20 mouse cellular contexts compared by ENCODE assay signal in the genomic region with DNA sequence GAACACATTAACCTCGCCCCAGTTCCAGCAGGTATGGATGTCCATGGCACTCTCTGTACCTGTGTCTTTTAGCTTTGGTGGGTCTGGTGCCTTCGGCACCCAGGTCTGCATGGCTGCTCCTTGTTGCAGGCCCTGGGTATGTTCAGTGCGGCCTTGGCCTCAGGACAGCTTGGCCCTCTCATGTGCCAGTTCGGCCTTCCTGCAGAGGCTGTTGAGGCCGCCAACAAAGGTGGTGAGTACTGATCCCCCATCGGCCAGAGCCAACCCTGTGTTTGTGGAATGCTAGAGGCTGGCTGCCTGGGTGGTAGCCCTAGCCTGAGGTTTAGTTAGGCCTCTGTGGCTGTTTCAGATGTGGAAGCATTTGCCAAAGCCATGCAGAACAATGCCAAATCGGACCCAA. TPM values are rescaled to one million over a fixed set of nuclear protein-coding genes. Genes with fewer than 3 reads are reported as not detected.
"Had no signal": no experiment of that assay in that cellular context is flagged by ENCODE, and none has a peak within 500 bp of the region (broad histone marks: within the 10 kb centered on the region; RNA-seq: fewer than 3 reads in every experiment).

No protein-coding gene starts in this region.

- H3K4me2 ChIP-seq: liver, embryonic 13.5 days; liver, embryonic 15.5 days; lung, embryonic 15.5 days; midbrain, embryonic 11.5 days; midbrain, embryonic 13.5 days; midbrain, embryonic 15.5 days; neural tube, embryonic 13.5 days; neural tube, embryonic 15.5 days had no signal

- DNase-seq: liver, embryonic 13.5 days; liver, postnatal 0 days; lung, adult 2 months; lung, postnatal 36 days; retina, postnatal 1 day; right cerebral cortex, adult 18-20 months; right cerebral cortex, postnatal 25 days; right cerebral cortex, postnatal 4 days; spleen, adult 18-20 months; thymus, adult 18-20 months; thymus, postnatal 14 days had no signal

- H3K4me3 ChIP-seq: liver, embryonic 13.5 days; liver, embryonic 15.5 days; lung, embryonic 15.5 days; midbrain, embryonic 13.5 days; midbrain, embryonic 15.5 days; neural tube, embryonic 13.5 days; neural tube, embryonic 15.5 days had no signal

- H3K27me3 ChIP-seq: liver, embryonic 13.5 days; liver, embryonic 15.5 days; lung, embryonic 15.5 days; megakaryocyte, embryonic 14.5 days; midbrain, embryonic 13.5 days; midbrain, embryonic 15.5 days; neural tube, embryonic 13.5 days; neural tube, embryonic 15.5 days had no signal

RNA-seq across cellular contexts. Expression of gene Lama5, which starts 49.9 kb away (rescaled TPM):
- polyA plus RNA-seq: macrophage had no signal
